Mouse (Mus musculus) adrenal gland, adult 8-10 months (tissue): ENCODE measurements around the gene C1qtnf7. TPM values are rescaled to one million over a fixed set of nuclear protein-coding genes. Genes with fewer than 3 reads are reported as not detected.

Experiments
- DNase-seq: peaks from one replicate; pipeline ENCODE4 v3.0.0; 2022
- total RNA-seq, 4 experiments: library from RNA; stranded (reverse); gene quantifications; 2 replicates each; pipeline ENCODE4 v1.2.4; 2022

C1qtnf7 gene
- total RNA-seq, 4 experiments from 2014 or later, result 5.1 to 7.2 (median 6.3) TPM

DNA sequence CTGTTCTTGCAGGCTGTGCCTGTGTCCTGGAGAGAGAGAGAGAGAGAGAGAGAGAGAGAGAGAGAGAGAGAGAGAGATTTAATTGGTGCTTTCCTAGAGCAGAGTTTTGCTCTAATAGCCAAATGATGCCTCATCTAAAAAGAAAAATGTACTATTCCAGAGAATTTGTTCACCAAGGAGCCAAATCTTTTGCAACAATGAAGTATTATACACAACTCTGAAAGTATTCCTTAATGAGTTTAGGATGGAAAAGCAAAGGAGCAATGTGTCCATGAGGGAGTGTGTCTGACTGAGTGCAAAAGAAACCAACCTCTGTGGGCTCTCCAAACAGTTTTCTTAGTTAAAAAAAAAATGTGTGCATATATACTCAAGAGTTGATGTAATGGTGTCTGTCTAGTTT is 24.5 kb downstream of the C1qtnf7 start:
- no peak for DNase-seq

DNA sequence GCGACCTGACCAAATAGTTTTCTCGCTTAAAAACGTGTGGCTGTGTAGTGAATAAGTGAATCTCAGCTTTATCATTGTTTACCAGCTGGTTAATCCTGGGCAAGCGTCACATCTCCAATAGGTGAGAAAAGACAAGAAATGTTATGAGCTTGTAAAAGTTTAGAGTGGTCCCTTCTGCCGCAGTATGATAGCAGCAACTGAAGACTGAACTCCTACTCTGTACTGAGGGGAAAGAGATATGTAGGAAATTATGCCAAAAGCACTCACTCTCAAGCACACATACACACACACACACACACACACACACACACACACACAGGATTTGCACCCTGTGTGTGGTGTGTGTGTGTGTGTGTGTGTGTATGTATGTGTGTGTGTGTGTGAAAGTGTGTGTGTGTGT is 26.2 kb downstream of the C1qtnf7 start:
- no peak for DNase-seq

GRCm38 (mm10) chr5:43542246-43542845 is 27.0 kb downstream of the C1qtnf7 start:
- DNase-seq, result no peak

GRCm38 (mm10) chr5:43549951-43550350 is 34.6 kb downstream of the C1qtnf7 start:
- DNase-seq, result no peak

DNA sequence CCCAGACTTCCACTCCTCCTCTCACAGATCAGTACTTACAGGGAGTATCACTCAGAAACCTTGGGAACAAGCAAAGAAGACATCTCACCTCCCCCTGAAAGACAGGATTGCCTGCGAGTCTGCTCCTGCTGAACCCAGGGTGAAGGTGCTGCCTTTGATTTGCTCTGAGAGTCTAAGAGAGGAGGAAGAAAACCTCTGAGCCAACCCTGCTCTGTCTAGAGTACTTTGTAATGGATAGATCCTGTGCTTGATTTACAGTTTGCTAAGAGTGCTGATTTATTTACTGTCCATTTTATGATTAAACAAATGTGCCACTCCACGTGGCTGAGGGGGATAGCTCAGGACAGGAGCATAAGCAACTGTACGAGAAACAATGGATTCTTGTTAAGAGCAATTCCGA is 35.1 kb downstream of the C1qtnf7 start:
- DNase-seq, result no peak

GRCm38 (mm10) chr5:43554871-43555270 is 39.5 kb downstream of the C1qtnf7 start:
- DNase-seq, result no peak

GRCm38 (mm10) chr5:43555406-43555805 is 40.1 kb downstream of the C1qtnf7 start:
- DNase-seq, result no peak

GRCm38 (mm10) chr5:43557436-43557835 is 42.1 kb downstream of the C1qtnf7 start:
- DNase-seq, result no peak

DNA sequence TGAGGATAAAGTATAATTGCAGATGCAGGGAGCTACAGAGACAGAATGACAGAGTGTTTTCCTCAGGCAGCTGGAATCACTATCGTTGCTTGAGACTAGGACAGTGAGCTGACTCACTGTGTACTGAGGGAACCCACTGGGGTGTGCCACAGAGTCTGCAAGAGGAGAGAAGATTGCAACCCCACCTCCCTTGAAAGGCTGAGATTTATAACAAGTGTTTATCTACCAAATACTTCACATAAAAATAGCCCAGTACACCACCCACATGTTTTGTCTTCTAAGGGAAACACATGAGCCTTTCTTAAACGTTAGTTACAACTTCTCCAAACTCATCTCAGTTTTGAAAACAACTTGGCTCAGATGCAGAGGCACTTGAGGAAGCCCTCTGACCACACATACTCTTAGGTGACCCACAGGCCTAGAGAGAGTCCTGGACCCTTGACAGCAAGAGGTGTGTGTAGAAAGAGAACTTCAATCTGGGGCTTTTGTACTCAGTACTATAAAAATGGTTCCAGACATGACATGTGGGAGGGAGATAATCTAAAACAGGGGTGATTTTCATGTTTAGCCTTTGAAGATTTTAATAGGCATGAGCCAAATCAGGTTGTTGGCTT is 46.4 kb downstream of the C1qtnf7 start:
- DNase-seq, result no peak

DNA sequence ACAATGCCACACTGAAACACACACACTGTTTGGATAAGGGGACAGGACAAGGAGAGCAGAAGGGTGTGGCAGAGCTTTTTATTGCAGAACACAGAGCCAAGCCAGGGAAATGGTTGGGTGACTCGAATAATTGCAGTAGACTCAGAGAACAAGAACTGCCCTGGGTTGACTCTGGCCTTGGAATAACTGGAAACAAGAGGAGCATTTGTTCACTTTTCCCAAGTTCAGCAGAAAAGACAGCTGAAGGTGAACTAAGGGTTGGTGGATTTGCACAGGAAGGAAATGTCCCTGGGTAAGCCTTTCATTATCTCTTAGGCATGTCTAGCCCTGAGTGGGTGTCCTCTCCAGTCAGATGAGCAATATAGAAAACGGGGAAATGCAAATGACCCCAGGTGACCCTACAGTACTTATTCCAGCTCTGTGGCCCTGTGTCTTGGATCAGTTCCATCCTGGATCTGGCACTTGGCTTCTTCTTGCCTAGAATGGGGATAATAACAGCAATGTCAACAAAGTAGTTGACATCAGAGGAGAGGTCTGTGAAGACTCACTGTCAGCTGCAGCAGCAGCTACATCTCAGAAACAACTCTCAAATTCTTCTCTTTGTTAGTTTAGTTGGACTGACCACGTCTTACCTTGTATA is 54.5 kb downstream of the C1qtnf7 start:
- no peak for DNase-seq

DNA sequence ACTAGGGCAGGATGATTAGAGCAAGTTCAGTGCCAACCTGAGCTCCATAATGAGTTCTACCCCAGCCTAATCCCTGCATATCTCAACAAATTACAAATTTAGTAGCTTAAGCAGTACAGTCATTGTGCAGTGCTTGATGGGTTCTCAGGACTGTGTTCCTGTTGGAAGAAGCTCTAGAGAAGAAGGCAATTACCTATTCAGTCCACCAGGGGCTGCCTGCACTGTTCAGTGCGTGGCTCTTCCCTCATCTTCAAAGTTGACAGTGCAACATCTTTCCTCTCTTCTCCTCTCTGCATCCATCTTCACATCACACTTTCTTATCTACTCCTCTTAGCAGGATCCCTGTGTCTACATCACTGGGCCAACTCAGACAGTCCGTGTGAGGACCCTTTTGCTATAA is 67.5 kb downstream of the C1qtnf7 start:
- DNase-seq, result no peak

GRCm38 (mm10) chr5:43583326-43584120 is 68.2 kb downstream of the C1qtnf7 start:
- DNase-seq, result no peak

- no peak for DNase-seq
Measured at GRCm38 (mm10) chr5:43584464-43584863, 69.1 kb downstream of the C1qtnf7 start.

DNA sequence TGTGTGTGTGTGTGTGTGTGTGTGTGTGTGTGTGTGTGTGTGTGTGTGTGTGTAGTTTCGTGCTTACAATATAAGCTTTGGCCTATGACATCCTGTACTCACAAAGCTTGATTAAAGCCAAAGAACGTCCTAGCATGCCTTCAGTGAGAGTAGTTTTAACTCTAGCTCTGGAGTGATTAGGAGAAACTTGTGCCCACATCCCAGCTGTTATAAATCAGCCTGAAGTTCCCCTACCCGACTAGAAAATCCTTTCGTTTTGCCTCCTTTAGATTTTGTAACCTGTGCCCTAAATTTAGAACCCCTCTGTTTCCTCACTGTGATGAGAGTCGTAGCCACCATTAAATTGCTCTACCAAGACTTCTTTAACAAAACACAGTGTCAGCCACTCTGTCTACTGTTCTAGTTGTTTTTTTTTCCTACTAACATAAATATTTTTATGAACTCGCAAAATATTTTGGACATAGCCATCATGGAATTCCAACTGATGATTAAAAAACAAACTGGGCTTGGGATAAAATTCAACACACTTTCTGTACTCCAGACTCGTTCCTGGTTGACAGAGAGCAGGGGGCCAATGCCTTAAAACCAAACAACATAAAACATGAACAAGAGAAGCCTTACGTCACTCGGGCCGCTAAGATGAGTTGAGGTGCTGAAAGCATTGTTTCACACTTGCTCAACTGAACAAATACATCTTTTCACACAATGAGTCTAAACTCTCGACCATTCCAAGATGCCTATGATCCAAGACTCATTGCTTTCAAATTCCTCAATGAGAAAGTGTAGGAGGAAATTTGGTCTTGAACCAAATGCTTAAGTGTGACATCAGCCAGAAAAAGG is 70.3 kb downstream of the C1qtnf7 start:
- DNase-seq, result no peak

GRCm38 (mm10) chr5:43588791-43589439 is 73.6 kb downstream of the C1qtnf7 start:
- no peak for DNase-seq

GRCm38 (mm10) chr5:43589440-43589830 is 74.1 kb downstream of the C1qtnf7 start:
- DNase-seq, result no peak

DNA sequence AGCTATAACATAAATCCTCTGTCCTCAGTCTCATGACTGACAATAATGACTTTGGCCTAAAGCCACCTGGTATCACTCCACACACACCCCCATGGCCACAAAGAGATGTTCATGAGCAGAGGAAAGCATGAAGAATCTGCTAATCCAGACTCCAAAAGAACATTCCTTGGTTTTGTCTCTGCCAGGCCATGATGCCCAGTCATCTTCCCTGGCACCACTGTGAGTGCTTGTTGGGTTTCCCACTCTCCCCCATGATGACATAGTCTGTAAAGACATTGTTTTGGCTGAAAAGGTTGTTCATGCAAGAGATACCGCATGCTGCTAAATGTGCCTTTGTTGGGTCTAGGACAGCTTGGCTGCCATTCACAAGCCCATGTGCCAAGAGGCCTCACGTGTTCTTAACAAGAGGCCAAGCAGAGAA is 75.0 kb downstream of the C1qtnf7 start:
- DNase-seq, result no peak

- DNase-seq, result no peak
Measured at GRCm38 (mm10) chr5:43601601-43602000, 86.3 kb downstream of the C1qtnf7 start.

DNA sequence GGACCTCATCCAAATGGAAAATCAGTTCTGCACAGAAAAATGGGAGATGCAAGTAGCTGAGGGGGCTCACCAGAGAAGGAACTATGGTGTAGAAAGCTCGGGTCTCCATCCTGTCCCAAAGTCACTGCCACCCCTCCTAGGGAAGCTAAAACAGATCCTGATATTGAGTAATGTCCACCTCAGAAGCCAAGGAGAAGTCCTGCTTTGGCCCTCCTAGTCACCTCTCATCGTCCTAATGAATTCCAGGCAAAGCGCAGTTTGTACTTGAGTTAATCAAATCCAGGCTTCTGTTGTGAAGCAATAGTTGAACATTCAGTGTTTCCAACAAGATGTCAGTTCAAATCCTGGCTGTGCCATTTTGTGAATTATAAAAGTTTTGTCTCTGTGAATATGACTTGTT is 87.2 kb downstream of the C1qtnf7 start:
- no peak for DNase-seq

DNA sequence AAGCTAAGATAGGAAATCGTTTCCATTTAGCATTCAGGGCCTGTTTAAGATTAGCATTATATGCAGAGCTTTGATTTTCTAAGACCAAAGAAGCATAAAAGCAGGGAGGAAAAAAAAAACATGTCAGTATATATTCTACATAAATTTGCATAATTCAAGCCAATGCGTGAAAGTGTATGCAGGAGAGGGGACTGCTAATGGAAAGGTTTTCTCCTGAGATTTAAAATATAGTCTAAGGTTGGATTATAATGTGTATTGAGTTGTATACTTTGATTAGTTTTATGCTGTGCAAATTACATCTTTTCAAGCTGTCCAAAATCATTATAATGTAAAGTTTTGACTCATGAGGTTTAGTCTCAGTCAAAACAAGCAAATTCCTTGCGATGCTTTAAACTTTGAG is 88.2 kb downstream of the C1qtnf7 start:
- no peak for DNase-seq

GRCm38 (mm10) chr5:43608073-43608472 is 92.7 kb downstream of the C1qtnf7 start:
- DNase-seq, result no peak

DNA sequence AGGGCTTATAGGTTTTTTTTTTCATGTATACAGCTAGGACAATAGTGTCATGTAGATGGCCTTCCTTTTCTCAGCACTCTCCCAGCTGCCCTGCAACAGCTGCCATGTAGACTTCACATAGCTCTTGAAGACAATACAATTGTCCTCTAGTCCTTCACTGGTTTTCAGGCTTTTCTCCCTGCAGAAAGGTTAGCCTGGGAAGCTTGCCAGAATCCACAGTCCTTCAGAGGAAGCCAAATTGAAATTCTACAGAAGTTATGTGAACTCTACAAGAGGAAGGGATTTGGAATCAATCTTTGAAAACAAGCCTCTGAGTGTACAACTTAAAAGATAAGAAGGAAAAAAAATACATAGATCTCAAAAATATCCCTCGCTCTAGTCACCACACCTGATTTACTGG is 94.4 kb downstream of the C1qtnf7 start:
- no peak for DNase-seq
